Mouse (Mus musculus): Measurements from ENCODE around the gene Fn3krp.

Fn3krp gene

GRCm38 (mm10) chr11:121420830-121421552, at the start of gene Fn3krp:
Fn3krp (plus strand) TSS chr11:121421401.
- in situ Hi-C loops (cut with MboI, MseI) = no loop called here

- in situ Hi-C loops (cut with MboI, MseI) = loop anchor here in 1 of 2 experiments (5.0 kb wide), 1 partner anchor 79 kb away; the partner anchor contains the start of gene Tbcd
These were observed 47.9 kb upstream of the Fn3krp start for GRCm38 (mm10) chr11:121373305-121373704.

GRCm38 (mm10) chr11:121378644-121379043, 42.6 kb upstream of the Fn3krp start:
- in situ Hi-C loops (cut with MboI, MseI) = no loop called here

- in situ Hi-C loops (cut with MboI, MseI) = no loop called here
These were observed 40.9 kb upstream of the Fn3krp start for GRCm38 (mm10) chr11:121380294-121380693.

GRCm38 (mm10) chr11:121387750-121388553, 33.2 kb upstream of the Fn3krp start, which contains the start of gene Rab40b:
Rab40b (minus strand) TSS chr11:121388251.
- in situ Hi-C loops (cut with MboI, MseI) = no loop called here

GRCm38 (mm10) chr11:121388554-121388945, 32.7 kb upstream of the Fn3krp start:
- in situ Hi-C loops (cut with MboI, MseI) = no loop called here

- in situ Hi-C loops (cut with MboI, MseI) = no loop called here
These were observed 30.4 kb upstream of the Fn3krp start for GRCm38 (mm10) chr11:121390793-121391192.

- in situ Hi-C loops (cut with MboI, MseI) = no loop called here
These were observed 28.8 kb upstream of the Fn3krp start for GRCm38 (mm10) chr11:121392405-121392804.

- in situ Hi-C loops (cut with MboI, MseI) = no loop called here
These were observed 13.6 kb upstream of the Fn3krp start for GRCm38 (mm10) chr11:121407366-121408155.

- in situ Hi-C loops (cut with MboI, MseI) = no loop called here
These were observed 6.4 kb upstream of the Fn3krp start for GRCm38 (mm10) chr11:121414762-121415161.

- in situ Hi-C loops (cut with MboI, MseI) = no loop called here
These were observed 5.8 kb upstream of the Fn3krp start for GRCm38 (mm10) chr11:121415351-121415750.

GRCm38 (mm10) chr11:121417971-121418370, 3.2 kb upstream of the Fn3krp start:
- in situ Hi-C loops (cut with MboI, MseI) = no loop called here

- in situ Hi-C loops (cut with MboI, MseI) = no loop called here
These were observed 2.3 kb upstream of the Fn3krp start for GRCm38 (mm10) chr11:121418932-121419331.

GRCm38 (mm10) chr11:121420379-121420778, 822 bp upstream of the Fn3krp start:
- in situ Hi-C loops (cut with MboI, MseI) = no loop called here

- in situ Hi-C loops (cut with MboI, MseI) = no loop called here
These were observed 462 bp downstream of the Fn3krp start for GRCm38 (mm10) chr11:121421553-121422173.

- in situ Hi-C loops (cut with MboI, MseI) = no loop called here
These were observed 12.2 kb downstream of the Fn3krp start for GRCm38 (mm10) chr11:121433397-121433796.

GRCm38 (mm10) chr11:121434156-121435155, 13.3 kb downstream of the Fn3krp start, which contains the start of gene Fn3k:
Fn3k (plus strand) TSS chr11:121434913.
- in situ Hi-C loops (cut with MboI, MseI) = no loop called here

GRCm38 (mm10) chr11:121437236-121437635, 16.0 kb downstream of the Fn3krp start:
- in situ Hi-C loops (cut with MboI, MseI) = no loop called here

GRCm38 (mm10) chr11:121439686-121440292, 18.6 kb downstream of the Fn3krp start:
- in situ Hi-C loops (cut with MboI, MseI) = no loop called here

GRCm38 (mm10) chr11:121441653-121442052, 20.5 kb downstream of the Fn3krp start:
- in situ Hi-C loops (cut with MboI, MseI) = no loop called here
